Mouse (Mus musculus) MEL-GATA-1-ER (cell line): Measurements from ENCODE around the gene Gtf3c2.

Source experiments
- DNase-seq: peaks from one replicate; pipeline ENCODE4 v3.0.0-alpha.2; 2012; ENCODE audit warnings: low read depth; ENCODE audit errors: extremely low read depth

The Gtf3c2 gene

DNA sequence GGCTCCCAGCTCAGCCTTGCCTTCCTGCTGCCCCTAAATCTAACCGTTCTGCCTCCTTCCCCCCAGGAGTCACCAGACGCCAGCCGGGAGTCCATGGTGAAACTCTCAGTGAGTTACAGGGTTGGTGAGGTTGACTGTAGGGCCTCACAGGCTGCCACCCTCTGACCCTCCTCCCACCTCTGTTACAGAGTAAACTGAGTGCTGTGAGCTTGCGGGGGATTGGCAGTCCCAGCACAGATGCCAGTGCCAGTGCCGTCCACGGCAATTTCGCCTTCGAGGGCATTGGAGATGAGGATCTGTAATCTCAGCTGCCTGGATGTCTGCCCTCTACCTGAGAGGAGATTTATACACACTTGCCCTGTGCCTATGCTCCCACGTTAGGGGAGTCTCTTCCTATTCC, 18.2 kb upstream of the Gtf3c2 start:
- DNase-seq, result no peak

DNA sequence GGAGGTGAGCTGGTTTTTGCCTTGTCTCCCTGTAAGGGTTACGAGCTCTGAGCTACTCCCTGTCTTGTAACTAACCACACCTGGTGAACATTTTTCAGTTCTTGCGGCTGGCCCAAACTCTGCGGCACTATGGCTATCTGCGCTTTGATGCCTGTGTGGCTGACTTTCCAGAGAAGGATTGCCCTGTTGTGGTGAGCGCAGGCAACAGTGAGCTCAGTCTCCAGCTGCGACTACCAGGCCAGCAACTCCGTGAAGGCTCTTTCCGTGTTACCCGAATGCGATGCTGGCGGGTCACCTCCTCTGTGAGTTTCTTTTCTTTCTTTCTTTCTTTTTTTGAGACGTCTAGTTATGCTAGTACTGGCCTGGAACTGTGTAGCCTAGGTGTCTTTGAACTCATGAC, 17.1 kb upstream of the Gtf3c2 start:
- DNase-seq, result no peak

DNA sequence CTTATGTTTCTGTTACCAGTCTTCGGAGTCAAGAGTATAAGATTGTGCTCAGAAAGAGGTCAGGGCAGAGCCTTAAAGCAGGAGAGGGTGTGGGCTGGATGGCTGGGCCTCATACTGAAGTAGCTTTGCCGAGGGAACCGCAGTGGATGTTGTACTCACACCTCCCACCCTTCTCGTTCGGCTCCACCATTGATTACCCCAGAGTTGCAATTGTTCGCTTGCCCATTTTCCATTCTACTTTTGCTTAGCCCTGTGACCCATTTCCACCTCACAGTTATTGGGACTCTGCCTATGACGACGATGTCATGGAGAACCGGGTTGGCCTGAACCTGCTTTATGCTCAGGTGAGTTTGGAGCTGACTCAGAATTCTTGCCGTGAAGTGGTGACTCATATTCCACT, 16.3 kb upstream of the Gtf3c2 start:
- DNase-seq, result no peak

DNA sequence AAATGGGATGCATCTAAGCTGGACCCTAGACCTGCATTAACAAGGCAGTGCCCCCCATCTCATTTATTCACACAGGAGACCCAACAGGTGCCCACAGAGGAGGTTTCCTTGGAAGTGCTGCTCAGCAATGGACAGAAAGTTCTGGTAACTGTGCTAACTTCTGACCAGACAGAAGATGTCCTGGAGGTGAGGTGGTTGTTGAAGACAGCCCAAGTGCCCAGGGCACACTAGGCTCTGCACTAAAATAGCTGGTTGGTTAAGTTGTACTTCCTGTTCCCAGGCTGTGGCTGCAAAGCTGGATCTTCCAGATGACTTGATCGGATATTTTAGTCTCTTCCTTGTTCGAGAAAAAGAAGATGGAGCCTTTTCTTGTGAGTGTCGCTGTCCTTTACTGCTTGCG, 15.7 kb upstream of the Gtf3c2 start:
- DNase-seq, result no peak

DNA sequence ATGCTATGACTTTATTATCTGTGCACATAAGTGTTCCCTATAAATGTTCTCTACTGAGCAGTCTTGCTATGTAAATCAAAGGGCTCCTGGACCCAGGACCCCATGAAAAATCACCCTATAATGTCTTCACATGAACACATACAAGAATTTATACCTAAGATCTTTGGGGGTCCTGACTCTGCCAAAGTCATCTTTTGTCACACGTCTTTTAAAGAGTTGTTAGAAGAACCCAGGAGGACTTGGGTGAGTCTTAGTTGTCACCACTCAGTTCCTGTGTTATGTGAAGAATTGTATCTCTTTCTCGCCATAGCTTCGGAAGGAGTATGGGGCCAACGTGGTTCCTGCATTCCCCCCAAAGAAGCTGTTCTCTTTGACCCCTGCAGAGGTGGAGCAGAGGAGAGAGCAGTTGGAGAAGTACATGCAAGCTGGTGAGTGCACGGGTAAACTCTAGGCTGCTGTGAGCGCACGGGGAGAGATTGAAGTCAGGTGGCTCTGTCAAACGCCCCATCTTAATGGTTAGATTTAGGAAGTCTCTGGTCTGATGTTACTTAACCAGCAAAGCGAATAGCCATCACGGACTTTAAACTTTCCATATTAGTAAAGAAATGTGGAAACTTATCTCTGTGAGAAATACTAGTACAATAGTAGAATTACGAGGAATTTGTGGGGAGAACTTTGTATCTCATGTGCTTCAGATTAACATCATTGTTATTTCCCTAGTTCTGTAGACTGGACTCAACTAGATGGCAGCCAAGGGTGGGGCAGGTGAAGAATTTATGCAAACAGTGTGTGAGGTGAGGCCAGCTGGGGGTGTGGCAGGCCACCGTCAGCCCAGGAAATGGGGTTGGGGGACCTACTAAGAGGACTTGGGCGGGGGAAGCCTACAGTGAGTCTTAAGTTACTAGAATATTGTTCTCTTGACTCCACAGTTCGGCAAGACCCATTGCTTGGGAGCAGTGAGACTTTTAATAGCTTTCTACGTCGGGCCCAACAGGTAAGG, 14.8 kb upstream of the Gtf3c2 start:
- no peak for DNase-seq

DNA sequence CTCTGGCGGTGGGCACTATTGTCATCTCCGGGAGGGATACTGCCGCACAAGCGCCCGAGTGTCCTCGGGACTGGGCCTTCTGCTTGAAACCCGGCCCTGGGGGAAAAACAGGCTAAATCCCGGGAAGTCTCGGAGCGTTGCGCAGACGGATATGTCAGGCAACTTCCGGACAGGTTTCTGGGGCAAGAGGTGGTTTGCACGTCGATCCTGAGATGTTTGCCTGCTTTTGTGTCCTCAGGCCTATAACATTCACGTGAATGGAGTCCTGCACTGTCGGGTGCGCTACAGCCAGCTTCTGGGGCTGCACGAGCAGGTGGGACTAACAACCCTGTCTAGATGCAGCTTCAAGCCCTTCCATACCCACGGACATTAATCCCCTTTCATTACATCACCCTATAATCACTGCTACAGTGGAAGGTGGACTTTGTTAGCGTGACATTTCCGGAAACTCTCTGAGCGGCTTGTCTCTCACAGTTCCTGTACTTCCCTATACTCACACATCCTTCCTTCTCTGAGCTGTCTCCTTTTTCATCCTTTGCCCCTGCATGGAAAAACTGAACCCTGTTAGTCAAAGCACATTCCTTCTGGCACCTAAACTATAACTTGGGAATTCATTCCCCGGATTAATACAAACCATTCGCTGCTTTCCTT, 13.8 kb upstream of the Gtf3c2 start:
- peak; percentile 62 for DNase-seq

DNA sequence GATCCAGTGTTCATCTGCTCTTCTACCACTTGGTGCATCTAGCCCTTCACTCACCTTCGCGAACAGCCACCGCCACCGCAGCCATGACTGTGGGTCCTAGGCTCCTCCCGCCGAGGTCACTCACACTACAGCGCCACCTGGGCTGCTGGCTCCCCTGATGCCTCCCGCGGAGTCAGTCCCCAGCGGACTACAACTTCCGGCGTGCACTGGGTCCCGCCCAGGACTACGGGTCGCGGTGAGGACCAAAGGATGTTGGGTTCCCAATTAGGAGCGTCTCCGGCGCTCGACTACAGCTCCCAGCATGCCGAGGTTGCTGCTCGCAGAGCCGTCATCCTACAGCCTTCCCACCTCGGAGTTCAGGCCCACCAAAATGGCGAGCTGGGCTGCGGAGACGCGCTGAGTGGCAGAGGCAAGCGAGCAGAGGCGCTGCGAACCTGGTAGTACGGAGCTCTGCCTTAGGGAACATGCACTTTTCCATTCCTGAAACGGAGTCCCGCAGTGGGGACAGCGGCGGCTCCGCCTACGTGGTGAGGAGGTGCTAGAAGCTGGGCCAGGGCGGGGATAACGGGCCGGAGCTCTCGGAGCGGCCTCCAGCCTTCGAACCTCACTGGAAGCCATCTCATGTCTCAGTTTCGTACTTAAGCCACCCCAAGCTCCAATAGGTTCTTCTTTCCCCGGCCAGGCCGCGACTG, 13.1 kb upstream of the Gtf3c2 start, which contains the start of the genes Snx17 and Eif2b4:
Snx17 (plus strand) TSS at position 289 of the 692 bp plus-strand sequence.
Eif2b4 (minus strand) TSS at position 492 of the 692 bp plus-strand sequence.
- peak; percentile 98 for DNase-seq

DNA sequence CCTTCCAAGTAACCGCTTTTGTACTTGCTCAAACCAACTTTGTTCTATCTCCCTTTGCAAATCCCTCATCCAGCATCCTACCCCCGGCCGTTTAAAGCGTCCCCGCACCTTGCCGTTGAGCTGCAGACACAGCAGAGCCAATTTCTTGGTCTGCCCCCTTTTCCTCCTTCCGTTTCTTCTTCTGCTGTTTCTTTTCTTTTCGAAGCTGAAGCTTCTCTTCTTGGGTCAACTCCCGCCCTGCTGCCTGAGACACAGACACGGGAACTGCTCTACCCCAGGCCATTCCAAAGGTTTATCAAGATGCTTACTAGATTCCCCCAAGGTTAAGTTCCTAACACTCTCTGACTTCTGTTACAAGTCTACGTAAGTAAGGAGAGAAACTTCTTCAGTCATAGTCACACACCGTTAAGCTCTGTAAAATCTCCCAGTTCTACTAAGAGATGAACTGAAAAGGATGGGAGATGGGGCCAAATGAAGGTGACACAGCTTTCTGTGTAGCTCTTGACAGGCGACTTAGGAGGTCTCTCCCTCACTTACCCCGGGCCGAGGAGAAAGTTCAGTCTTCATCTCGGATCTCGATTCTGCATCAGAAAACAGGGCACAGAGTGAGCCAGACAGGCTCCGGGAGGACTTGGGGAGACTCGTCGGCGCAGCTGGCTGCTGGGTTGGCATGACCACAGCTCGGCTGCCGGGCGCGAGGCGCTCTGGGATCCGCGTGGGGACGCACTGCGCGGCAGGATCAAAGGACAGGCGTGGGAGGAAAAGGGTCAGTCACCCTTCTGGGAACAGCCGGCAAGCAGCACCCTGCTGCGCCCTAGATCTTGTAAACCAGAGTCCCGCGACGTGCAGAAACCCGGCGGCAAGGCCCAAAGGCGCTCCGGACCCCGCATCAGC, 12.3 kb upstream of the Gtf3c2 start:
- DNase-seq, result peak; percentile 46

DNA sequence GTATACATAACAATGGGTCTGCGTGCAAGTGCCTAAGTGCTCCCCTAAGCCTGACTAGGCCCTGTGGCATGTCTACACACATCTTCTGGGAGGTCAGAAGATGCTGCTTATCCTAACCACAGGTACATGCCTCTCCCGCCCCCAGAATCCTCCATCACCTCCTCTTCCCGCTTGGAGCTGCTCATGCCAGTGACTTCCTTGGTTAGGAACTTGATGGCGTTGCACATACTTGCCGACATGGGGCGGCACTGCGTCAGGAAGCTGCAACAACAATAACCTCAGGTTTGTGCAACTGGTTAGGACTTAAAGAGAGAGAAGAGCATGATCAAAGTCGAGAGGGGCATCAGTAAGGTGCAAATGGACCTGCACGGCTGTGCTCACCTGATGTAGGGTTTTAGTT, 10.3 kb upstream of the Gtf3c2 start:
- DNase-seq, result no peak

DNA sequence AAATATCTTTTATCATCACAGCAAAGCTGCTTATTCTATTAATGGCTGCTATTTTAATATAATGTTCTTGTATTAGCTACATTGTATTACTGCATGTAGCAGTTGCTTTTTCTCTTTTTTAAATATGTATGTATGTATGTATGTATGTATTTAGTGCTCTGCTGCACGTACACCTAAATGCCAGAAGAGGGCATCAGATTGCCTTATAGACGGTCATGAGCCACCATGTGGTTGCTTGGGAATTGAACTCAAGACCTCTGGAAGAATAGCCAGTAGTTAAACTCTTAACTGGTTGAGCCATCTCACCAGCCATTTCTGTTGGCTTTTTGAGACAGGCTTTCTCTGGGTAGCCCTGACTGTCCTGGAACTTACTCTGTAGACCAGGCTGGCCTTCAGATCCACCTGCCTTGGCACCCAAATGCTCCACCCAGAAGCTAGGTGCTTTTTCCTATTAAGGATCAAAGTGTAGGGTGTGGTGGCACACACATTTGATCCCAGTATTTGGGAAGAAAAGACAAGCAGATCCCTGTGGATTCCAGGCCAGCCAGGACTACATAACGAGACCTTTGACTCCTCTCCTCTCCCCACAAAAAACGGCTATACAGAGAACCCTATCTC, 8.4 kb upstream of the Gtf3c2 start:
- peak; percentile 64 for DNase-seq

DNA sequence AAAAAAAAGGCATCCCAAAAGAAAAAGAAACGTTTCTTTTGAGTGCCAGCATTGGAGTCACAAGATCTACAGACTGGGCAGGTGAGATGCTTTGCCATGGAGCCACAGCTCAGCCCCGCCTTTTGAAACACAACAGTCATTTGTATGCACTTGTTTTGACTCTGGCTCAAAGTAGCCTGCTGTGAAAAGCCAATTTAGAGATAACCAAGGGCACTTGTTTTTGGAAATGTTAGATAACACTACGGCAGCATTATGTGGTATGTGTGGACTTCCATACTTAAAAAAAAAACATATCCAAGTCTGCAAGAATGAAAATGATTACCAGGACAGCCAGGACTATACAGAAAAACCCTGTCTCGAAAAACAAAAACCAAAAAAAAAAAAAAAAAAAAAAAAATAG, 3.7 kb upstream of the Gtf3c2 start:
- DNase-seq, result peak; percentile 38

DNA sequence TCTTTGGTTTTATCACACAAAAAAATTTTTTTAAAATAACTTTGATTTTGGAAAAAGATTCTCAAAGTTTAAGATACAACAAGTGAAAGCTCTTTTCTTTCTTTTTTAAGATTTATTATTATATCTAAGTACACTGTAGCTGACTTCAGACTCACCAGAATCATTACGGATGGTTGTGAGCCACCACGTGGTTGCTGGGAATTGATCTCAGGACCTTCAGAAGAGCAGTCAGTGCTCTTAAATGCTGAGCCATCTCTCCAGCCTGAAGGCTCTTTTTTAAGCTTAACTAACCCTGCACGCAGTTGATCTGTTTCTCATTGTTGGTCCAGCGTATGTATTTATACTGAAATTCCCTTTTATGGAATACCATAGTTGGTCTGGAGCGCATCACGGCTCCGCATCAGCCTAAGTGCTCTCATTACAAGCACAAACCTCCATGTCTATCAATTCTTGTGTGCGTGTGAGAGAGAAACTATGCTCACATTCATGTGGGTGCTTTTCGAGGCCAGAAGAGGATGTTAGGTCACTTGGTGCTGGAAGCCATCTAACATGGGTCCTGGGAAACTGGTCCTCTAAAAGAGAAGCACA, 1.3 kb upstream of the Gtf3c2 start:
- no peak for DNase-seq

DNA sequence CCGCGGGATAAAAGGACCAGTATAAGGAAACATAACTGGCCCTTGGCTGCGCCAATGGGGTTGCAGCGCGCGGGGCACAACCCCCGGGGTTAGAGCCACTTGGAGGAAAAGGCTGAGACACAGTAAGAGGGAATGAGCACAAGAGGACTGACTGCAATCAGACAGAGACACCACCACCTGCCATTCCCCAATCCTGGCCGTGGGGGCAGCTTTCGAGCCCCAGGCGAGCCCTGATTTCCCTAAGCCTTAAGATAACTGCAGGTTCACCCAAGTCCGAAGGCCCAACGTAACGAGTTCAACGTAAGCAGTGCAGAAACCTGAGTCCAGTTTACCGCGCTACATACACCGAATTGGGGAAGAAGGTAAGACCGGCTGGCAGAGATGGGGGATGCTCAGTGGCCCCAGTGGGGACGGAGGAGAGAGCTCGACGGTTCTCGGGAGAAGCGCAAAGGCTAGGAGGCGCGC, 611 bp downstream of the Gtf3c2 start:
- peak; percentile 76 for DNase-seq

DNA sequence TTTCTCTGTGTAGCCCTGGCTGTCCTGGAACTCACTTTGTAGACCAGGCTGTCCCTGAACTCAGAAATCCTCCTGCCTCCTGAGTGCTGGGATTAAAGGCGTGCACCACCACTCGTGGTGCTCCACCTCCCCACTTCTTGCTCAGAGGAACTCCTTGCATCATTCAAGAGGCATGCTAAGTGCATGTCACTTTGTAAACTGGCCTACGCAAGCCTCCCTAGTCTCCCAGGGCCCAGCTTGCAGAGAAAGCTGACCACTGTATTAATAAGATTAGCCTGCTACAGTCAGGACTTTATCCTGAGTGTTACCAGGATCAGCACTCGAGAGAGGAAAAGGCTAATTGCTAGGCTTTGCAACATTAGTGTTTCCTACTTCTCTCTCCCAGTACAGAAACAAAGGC, 11.3 kb downstream of the Gtf3c2 start:
- DNase-seq, result no peak

DNA sequence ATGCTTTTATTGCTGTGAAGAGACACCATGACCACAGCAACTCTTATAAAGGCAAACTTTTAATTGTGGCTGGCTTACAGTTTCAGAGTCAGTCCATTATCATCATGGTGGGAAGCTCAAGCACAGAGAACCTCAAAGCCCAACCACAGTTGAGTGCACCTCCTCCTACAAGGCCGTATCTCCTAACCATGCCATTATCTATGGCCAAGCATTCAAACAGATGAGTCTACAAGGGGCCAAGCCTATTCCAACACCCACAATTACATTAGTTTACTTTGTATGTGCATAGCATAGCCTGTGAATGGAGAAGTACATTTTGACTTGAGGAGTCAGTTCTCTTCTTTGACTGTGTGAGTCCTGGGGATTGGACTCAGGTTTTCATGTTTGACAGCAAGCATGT, 15.1 kb downstream of the Gtf3c2 start:
- peak; percentile 27 for DNase-seq

DNA sequence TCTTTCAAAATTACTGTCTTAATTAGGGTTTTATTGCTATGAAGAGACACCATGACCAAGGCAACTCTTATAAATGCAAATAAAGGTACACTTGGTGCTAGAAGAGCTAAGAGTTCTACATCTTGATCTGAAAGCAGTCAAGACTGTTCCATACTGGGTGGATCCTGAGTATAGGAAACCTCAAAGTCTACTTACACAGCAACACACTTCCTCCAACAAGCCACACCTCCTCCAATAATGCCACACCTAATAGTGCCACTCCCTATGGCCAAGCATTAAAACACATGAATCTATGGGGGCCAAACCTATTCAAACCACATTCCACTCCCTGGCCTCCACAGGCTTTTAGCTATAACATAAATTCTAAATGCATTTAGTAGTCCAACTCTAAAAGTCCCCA, 17.5 kb downstream of the Gtf3c2 start:
- peak; percentile 56 for DNase-seq

DNA sequence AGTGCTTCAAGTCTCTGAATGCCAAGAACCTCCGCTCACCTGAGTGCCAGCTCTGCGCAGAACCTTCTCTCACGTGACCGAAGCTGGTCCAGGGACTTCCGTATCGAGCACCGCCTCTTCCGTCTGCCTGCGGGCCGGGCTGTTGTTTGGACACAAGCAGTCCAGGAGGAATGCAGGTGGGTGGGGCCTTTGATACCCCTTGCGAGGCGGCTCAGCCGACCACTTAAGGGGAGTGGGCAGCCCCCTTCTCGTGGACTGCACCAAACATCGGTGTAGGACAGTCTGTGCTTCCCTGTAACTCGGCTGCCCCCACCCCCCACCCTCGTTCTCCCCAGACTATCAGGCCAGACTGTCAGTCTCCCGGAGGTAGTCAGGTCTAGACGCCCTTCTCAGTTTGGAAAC, 25.8 kb downstream of the Gtf3c2 start, which contains the start of gene Mpv17:
Mpv17 (minus strand) TSS at position 100 of the 402 bp plus-strand sequence.
- DNase-seq, result peak; percentile 65

DNA sequence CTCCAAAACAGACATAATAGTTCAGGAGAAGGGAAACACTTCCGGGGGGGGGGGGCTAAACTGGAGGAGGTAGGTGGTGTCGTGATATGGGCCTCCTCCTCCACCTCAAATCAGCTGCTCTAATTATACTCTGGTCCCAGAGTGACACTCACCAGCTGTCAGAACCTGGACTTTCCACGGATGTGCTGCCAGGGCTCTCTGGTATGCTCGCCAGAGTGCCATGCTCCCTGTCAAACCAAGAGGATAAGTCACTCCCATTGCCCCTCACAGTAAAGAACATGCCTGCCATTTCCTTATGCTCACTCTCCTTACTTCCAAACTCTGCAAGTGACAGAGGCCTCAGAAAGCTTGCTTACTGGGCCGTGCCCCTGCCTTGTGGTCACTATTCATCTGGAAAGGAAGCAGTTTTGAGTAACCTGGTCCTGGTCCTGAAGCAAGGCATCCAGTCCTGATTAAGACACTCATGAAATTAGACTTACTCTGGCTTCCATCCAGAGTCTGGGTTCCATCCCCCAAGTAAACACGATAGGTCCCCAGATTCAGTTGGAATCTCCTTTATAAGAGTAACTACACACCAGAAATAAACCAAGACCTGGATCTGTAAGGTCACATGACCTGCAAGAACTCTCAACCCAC, 26.3 kb downstream of the Gtf3c2 start:
- DNase-seq, result no peak

DNA sequence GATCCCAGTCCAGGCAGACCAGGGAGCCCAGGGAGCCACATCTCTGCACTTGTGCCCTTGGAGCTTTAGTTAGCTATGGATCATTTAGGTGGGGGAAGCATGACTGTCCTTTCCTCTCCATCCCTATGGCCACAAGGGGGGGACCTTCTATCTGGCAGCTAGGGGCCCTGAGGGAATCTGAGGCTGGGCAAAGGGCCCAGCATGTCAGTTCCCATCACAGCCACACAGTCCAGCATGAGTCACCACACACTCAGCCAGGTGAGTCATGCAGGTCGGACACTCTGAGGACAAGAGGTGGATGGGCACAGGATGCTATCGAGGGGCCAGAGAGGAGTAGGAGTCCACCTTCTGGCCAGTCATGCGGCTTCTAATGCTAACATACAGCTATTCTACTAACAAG, 28.2 kb downstream of the Gtf3c2 start:
- no peak for DNase-seq
